Mouse (Mus musculus): ENCODE measurements around the gene Lrrc8a.

Lrrc8a gene

GRCm38 (mm10) chr2:30239777-30240176 is 2.3 kb downstream of the Lrrc8a start:
- DNase-seq (ENCODE audit: low spot score) = no peak

- no peak for DNase-seq (ENCODE audit: low spot score)
Observed at GRCm38 (mm10) chr2:30240267-30240666, 2.8 kb downstream of the Lrrc8a start, which contains the start of gene Gm28035. TSS of gene Gm28035 (plus strand) at chr2:30240567.

GRCm38 (mm10) chr2:30242509-30242908 is 5.0 kb downstream of the Lrrc8a start:
- no peak for DNase-seq (ENCODE audit: low spot score)

DNA sequence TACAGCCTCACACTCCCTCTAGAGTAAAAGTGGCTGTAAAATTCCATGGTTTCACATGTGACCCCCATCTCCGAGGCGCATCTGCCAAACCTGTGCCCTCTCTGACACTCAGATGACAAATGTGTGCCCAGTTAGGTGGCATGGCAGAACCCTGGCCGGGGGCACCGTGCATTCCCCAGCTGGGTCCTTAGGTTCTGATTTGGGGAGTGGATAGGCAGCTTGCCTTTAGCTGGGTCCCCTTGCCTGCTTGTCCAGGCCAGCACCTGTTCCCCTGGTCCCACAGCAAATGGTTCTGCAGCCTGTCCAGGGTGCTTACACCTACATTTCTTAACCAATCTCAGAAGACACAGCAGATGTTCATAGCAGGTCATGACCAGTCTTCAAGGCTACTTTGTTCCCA is 5.9 kb downstream of the Lrrc8a start:
- no peak for DNase-seq (ENCODE audit: low spot score)

DNA sequence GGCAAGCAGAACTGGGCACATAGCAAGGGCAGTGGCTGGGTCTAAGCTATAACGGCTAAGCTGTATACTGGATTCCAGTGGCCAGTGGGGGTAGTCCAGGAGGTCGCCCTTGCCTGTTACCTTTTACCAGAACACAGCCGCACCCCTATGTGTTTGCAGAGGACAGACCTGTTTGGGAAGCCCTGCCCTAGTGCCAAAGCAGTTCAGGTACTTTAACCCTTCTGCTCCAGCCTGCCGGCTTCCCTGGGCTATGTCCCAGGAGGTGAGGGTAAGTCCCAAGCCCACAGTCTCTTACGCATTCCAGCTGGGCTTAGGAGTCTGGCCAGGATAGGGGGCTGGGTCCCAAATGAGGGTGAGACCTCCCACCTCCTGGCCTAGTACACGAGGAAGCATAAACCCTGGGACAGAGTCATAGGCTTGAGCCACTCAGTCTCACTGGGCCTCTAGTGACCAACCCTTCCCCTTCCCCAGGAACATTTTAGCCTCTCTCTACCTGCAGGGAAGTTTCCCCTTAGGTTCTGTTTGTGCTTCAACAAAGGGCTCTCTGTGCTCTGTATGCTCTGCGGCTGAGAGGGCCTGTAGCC is 7.2 kb downstream of the Lrrc8a start:
- no peak for DNase-seq (ENCODE audit: low spot score)

GRCm38 (mm10) chr2:30247036-30247435 is 9.5 kb downstream of the Lrrc8a start:
- no peak for DNase-seq (ENCODE audit: low spot score)

- no peak for DNase-seq (ENCODE audit: low spot score)
Observed at GRCm38 (mm10) chr2:30247681-30248080, 10.2 kb downstream of the Lrrc8a start.

DNA sequence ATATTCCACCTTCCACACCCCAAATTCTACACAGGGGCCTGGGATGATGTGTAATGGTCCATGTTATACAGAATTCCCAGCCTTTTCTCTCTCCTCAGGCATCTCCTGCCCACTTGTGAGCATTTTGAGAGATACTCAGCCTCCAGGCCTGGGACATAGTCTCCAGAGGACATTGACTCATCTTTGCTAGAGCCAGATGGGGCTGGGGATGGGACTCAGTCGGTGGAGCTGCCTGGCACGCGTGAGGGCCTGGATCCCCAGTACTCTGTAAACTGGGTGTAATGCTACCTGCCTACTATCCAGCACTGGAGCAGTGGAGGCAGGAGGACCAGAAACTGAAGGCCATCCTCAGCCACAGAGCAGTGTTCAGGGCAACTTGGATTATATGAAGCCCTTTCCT is 11.7 kb downstream of the Lrrc8a start:
- no peak for DNase-seq (ENCODE audit: low spot score)

- no peak for DNase-seq (ENCODE audit: low spot score)
Observed at GRCm38 (mm10) chr2:30250166-30251128, 12.9 kb downstream of the Lrrc8a start.

GRCm38 (mm10) chr2:30251417-30252104 is 14.0 kb downstream of the Lrrc8a start:
- peak; percentile 91 for DNase-seq (ENCODE audit: low spot score)

- DNase-seq (ENCODE audit: low spot score) = no peak
Observed at GRCm38 (mm10) chr2:30252521-30252920, 15.0 kb downstream of the Lrrc8a start.

GRCm38 (mm10) chr2:30253809-30254208 is 16.3 kb downstream of the Lrrc8a start:
- DNase-seq (ENCODE audit: low spot score) = peak; percentile 60

DNA sequence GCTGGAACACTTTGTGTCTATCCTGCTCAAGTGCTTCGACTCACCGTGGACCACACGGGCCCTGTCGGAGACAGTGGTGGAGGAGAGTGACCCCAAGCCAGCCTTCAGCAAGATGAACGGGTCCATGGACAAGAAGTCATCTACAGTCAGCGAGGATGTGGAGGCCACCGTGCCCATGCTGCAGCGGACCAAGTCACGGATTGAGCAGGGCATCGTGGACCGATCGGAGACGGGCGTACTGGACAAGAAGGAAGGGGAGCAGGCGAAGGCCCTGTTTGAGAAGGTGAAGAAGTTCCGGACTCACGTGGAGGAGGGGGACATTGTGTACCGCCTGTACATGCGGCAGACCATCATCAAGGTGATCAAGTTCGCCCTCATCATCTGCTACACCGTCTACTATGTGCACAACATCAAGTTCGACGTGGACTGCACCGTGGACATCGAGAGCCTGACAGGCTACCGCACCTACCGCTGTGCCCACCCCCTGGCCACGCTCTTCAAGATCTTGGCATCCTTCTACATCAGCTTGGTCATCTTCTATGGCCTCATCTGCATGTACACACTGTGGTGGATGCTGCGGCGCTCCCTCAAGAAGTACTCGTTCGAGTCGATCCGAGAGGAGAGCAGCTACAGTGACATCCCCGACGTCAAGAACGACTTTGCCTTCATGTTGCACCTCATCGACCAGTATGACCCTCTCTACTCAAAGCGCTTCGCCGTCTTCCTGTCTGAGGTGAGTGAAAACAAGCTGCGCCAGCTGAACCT is 18.3 kb downstream of the Lrrc8a start:
- DNase-seq (ENCODE audit: low spot score) = no peak

GRCm38 (mm10) chr2:30256616-30257350 is 19.3 kb downstream of the Lrrc8a start:
- no peak for DNase-seq (ENCODE audit: low spot score)

DNA sequence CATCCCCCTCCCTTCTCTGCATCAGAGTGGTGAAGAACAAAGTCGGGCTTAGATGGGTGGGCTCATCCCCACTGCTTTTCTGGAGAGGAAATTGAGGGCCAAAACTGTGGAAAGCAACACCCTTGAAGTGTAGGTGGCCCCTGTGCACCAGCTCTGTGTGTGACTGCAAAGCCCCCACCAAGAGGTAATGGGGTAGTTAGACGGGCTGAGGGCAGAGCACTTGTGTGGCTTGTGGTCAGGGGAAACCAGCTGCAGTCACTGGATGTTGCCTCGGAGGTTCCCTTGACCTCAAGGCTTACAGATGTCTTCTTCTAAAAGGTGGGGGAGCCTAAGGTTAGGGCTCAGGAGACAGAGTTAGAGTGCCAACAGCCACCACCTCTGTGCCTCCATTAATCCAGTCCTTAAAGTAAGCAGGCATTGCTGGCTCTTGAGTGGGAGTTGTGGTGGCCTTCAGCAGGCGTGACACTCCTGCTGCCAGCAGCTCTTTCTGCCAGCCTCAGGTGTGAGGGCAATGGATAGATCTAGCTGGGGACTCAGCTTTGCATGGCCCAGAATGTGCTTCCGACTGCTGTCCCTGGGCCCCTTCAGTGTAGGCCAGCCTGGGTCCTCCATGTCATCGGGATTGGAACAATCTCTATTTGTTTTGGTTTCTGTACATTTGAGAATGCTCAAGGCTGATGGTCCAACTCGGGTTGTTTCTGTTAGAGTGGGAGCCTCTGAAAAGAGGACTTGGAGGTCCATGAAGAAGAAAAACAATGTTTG is 20.4 kb downstream of the Lrrc8a start:
- DNase-seq (ENCODE audit: low spot score) = peak; percentile 48

DNA sequence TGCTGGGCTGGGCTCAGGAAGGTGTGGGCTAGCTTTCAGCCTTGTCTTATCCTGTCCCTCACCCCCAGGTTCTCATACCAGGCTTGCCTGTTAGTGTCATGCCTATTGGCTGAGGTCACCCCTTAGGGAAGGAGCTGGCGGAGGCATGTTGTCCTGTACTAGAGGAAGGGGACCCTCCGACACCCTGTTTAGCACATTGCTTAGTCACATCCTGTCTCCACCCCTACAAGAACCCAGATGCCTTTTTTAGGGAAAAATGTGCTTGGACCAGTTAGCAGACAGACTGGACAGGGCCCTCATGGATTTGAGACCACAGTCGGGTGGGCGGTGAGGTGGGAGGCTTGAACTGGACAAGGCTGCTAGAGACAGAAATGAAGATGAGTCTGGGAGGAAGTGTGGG is 21.1 kb downstream of the Lrrc8a start:
- DNase-seq (ENCODE audit: low spot score) = peak; percentile 28

GRCm38 (mm10) chr2:30259131-30260064 is 21.9 kb downstream of the Lrrc8a start:
- no peak for DNase-seq (ENCODE audit: low spot score)

- peak; percentile 30 for DNase-seq (ENCODE audit: low spot score)
Observed at GRCm38 (mm10) chr2:30261064-30261736, 23.7 kb downstream of the Lrrc8a start.
